Mouse (Mus musculus) left cerebral cortex, postnatal 36 days (tissue): ENCODE measurements at regions not wholly inside any gene's neighbourhood (a gene's known extent, or its start where the extent isn't known, plus 50 kb on each side); places are given as distances from the start of the nearest gene placed in this dataset.

ENCODE experiments used
- DNase-seq, 2 experiments: peaks; one replicate each; pipeline ENCODE4 v3.0.0; 2021 to 2022; ENCODE audit warnings: low spot score in 2 of 2, mixed read lengths in 1 of 2
- intact Hi-C: fragments of 180-260 bp; cut with DNase I; formaldehyde crosslinking; loops from one replicate; pipeline ENCODE4 v1.15.1; 2025

DNA sequence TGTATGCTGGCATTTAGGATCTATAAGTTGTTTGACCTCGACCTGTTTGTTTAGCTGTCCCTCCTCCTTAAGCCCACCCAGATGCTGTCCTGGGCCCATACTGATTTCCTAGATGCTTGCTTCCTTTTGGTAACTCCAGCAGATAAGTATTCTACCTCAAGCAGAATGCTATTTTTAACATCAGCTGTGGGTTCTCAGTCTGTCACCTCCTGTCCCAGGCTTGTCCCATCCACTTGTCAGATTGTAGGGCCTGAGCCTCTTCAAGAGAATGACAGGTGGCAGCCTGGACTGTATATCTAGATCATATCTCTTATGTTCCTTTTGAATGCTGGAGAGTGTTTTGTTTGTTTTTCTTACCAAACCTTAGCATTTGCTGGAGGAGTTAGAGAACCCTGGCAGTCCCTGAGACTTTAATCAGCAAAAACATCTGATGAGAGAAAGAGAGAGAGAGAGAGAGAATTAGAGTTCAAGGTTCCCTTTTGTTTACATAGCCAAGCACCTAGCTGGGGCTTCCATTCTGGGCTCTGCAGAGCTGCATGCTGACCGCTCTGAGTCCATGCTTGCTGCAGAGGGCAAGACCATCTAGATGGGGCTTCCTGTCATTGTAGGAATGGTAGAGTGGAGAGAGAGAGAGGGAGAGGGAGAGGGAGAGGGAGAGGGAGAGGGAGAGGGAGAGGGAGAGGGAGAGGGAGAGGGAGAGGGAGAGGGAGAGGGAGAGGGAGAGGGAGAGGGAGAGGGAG lies 89.7 kb upstream of the Map1b start:
- no peak for DNase-seq
- intact Hi-C loops: no loop called here

DNA sequence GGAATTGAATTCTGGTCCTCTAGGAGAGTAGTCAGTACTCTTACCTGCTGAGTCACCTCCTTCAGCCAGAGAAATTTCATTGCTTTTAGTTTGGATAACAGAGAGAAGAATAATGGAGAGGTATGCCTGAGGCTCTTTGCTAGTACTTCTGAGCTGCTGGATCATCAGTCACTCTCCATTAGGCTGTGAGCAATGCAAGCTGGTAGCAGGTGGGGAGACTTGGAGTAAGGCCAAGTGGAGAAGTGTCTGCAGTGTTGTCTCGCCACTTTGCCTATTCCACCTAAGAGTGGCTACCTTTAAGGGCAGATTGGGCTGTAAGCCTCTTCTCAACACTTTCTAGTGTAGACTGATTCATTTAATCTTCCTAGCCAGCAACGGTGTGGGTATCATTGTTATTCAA lies 81.6 kb upstream of the Map1b start:
- intact Hi-C loops: no loop called here
- DNase-seq: no peak

DNA sequence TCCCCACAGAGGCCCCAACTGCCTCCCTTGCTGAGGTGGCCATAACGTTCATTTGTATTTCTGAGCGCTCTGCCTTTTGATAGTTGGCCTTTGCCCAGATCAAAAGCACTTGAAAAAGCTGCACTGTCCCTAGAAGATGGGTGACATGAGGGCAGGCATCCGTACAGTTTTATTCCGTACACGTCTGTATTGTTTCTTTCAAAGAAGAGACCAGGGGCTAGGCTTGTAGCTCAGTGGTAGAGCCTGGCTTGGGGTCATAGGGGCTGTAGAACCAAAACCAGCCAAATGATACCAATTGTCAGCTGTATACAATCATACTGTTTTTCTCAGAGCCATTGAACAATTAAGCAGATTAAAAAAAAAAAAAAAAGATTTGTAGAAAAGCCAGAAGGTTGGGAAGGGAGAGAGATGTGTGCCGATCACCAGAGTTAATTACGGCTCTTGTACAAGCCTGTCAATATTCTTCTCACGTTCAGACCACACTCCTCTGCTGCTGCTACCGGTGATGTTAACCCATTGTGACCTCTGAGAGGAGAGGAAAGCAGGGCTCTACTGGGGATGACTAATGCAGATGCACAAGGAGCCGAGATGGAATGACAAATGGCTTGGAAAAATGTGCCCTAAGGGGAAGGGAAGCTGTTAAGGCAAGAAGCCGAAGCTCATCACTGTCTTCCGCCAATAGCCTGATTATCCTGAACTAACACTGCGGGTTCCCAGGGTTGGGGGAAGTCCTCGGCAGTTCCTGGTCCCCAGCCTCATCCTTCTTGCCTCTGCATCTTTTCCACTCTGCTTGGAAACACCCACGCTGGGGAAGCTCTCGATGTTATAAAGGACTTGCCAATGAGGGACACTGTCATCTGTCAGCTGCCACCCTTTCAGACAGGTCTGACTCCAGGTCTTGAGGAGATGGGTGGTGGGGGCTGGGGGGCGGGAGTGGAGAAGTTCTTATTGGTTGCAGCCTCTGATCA lies 77.8 kb upstream of the Map1b start:
- DNase-seq: no peak
- intact Hi-C loops: loop anchor here (5.0 kb wide), 1 partner anchor 77 kb away; the partner anchor contains the start of gene Map1b

DNA sequence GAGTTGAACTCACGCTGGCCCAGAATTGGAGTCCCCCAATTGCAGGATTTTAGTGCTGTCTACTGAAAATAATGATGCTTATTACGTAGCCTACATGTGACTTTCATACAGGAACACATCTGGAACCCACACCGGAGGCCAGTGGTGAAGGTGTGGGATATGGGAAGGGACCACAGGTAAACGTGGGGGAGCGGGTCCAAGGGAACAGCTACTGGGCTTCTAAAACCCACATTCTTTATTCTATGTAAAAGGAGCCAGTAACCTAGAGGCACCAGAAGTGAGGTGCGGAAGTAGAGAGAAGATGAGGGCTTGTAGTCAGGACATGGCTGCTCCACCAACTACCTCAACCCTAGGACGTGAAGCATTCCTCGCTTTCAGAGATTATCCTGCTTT lies 76.9 kb upstream of the Map1b start:
- intact Hi-C loops: loop anchor here (5.0 kb wide), 1 partner anchor 76 kb away; the partner anchor contains the start of gene Map1b
- no peak for DNase-seq

DNA sequence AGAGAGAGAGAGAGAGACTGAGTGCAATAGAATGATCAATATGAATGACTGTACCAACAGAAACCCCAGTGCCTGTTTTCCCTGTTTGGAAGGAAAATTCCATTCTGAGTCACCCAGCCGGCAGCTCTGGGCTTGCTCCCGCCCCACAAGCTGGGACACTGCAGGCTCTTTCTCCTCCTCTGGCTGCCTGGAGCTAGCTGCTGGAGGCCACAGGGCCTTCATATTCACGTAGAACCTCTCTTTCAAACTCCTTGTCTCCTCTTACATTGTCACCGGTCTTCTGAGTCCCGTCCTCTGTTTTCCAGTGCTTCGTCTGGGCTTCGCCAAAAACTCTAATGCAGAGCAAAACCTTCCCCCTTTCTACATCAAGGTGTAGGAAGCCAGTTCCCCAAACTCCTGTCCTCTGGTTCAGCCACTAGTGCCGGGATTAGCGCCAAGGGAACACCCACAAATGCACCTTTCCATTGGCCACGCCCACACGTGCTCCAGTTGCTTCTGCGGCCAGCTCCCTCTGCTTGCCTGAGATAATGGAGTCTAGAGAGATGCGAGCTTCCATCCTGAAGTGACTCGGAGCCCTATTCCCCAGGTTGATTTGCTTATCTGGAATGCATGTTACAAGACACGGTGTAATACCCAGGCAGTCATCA lies 76.4 kb upstream of the Map1b start:
- intact Hi-C loops: loop anchor here (5.0 kb wide), 1 partner anchor 75 kb away; the partner anchor contains the start of gene Map1b
- peak; percentile 45 to 51 for DNase-seq

DNA sequence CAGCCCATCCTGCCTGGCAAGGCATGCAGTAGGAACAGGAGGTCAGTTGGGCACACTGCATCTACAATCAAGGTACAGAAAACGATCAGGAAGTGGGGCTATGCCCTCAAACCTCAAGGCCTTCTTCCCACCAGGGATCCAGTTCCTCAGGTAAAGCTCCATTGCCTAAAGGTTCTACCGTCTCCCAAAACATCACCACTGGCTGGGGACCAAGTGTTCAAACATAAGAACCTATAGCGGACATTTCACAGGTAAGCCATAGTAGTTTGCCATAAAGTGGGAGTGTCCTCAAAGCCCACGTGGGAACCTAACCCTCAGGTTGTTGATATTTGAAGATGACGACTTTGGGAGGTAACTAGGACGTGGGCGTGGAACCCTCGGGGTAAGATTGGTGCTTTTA lies 72.3 kb upstream of the Map1b start:
- no peak for DNase-seq
- intact Hi-C loops: no loop called here

DNA sequence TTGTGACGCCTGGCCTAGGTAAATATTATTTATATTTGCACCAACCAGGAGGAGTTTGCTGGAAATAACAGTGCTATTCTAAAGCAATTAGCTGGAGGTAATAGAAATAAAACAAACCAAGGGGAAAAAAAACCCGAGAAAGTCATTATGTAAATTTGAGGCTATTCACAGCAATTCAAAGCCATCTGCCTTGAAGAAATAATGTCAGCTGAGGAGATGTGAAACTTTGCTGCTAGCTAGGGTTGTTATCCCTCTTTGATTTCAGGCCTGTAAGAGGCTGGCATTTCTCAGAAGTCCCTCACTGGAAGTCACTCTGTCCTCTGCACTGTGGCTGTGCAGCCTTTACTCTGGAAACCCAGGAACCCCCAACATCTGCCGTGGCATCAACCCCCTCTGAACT lies 67.5 kb upstream of the Map1b start:
- intact Hi-C loops: no loop called here
- DNase-seq: no peak

DNA sequence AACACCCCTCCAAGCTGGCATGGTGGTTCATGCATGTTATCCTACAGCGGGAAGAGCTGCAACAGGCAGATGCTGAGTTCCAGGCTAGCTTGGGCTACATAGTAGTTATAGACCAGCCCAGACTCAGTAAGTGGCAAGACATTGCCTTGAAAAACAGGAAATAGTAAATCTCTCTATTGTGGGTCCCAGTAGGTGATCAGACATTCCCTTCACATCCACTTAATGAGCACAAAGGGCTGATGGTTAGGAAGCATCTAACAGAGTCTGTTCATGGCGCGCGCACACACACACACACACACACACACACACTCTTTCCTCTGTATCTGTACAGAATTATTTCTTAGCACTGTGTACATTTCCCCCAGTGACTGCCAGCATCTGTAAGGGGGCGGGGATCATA lies 64.0 kb upstream of the Map1b start:
- no peak for DNase-seq
- intact Hi-C loops: no loop called here

DNA sequence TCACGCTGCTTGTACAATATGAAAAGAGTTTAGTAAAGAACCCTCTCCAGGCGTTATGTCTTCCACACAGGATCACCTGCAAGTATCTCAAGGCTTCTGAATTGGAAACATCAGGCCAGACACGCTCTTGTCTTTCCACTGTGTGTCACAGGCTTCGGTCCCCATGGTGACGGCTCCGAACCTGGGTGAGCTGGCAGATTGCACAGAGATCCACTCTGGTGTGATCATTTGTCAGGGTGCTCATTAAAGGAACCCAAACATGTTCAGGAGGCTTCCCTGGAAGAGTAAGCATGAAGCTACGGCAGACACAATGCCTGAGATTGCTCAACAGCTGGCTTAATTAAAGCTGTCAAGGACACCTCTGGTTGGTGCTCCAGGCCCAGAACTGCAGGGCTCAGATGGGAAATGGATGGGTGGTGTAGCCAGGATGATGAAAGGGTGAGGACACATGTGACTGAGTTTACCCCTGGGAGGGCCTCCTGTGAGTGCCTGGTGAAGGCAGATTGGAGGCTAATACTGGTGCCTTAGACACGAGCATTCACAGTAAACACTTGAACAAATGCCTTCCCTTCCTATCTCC lies 63.3 kb upstream of the Map1b start:
- DNase-seq: peak in 1 of 2 experiments; percentile 24
- intact Hi-C loops: no loop called here

DNA sequence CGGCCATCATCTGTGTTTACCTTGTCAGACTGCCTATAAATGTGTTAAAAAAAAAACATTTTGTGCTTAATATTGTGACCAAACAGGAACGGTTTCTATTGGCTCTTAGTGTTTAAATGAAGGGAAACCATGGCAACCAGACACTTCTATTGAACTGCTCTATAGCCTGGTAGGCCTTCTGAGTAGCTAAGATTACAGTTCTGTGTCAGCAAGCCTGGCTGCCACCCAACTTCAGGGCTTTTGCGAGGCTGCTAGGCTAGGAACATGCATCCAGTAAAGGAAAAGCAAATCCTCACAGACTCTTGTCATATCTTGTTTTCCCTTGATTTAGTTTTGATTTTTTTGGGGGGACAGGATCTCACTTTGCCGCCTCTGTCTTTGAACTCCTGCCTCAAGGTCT lies 61.3 kb upstream of the Map1b start:
- intact Hi-C loops: no loop called here

DNA sequence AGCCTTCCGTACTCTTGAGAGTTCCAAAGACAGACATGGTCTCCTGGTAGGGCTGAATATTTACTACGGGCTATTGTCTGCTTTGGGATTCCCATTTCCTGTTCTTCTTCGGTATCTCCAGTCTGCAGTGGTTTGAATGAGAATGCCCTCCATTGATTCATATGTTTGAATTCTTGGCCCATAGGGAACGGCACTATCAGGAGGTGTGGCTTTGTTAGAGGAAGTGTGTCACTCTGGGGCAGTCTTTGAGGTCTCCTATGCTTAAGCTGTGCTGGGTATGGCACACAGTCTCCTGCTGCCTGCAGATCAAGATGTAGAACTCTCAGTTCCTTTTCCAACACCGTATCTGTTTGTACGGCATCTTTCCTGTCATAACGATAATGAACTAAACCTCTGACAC lies 56.7 kb upstream of the Map1b start:
- intact Hi-C loops: no loop called here
- no peak for DNase-seq

More for the DNA sequence above, 61.3 kb upstream of the Map1b start:
- DNase-seq: no peak

DNA sequence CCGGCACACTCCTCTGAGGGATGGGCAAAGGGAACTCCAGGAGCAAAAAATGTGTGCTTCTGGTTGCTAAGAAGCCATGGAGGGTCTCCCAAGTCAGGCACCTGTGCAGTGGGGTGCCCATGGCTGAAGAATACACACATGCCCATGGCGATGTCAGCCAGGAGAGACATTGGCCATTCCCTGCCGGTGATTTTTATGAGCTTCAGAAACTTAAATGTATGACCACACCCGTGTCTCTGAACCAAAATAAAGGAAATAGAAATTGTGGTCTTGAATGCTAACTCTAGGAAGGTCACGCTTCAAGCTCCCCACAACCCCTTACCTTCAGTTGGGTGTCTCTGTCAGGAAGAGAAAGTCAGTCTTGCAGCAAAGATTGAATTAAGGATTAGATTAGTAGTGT lies 56.0 kb upstream of the Map1b start:
- DNase-seq: no peak
- intact Hi-C loops: no loop called here
